Mouse (Mus musculus): ENCODE measurements around the gene Wbp1.

- TF ChIP-seq CTCF (conservative IDR thresholded peaks at IDR 0.05; ENCODE audit: low read length) (no peak), POU5F1 (IDR thresholded peaks at IDR 0.05; ENCODE audit: borderline replicate concordance, low read length) (no peak)
Measured at GRCm38 (mm10) chr6:83115011-83115671, 6.2 kb downstream of the Wbp1 start, which contains the start of gene Mogs.
